Mouse (Mus musculus) limb, embryonic 13.5 days (tissue): ENCODE data around the gene Gtf2i. TPM values are rescaled to one million over a fixed set of nuclear protein-coding genes. Genes with fewer than 3 reads are reported as not detected.

Source experiments
- ATAC-seq: fragments of 200-750 bp; cut with Nextera tagmentation; 2 replicates; pipeline ENCODE4 v1.8.0; 2017; ENCODE audit warnings: low read depth, moderate number of reproducible peaks, moderate TSS enrichment; ENCODE audit not compliant: low FRiP score
- H3K27ac ChIP-seq: fragments of 300-500 bp; sonication (generic); 2 replicates; pipeline ENCODE4 v1.5.1; 2015; ENCODE audit warnings: inconsistent platforms, mild to moderate bottlenecking, moderate library complexity
- H3K27me3 ChIP-seq: fragments of 300-500 bp; sonication (generic); 2 replicates; pipeline ENCODE4 v1.6.1; 2015; ENCODE audit warnings: mild to moderate bottlenecking, inconsistent platforms
- H3K36me3 ChIP-seq: fragments of 300-500 bp; sonication (generic); 2 replicates; pipeline ENCODE4 v1.6.1; 2015; ENCODE audit warnings: inconsistent platforms, mild to moderate bottlenecking, moderate library complexity
- H3K4me1 ChIP-seq: fragments of 300-500 bp; sonication (generic); 2 replicates; pipeline ENCODE4 v1.6.1; 2015; ENCODE audit warnings: inconsistent platforms
- H3K4me2 ChIP-seq: fragments of 300-500 bp; sonication (generic); replicated peaks from 2 replicates; pipeline ENCODE4 v1.6.1; 2015; ENCODE audit warnings: inconsistent platforms, mild to moderate bottlenecking, moderate library complexity
- H3K4me3 ChIP-seq: fragments of 300-500 bp; sonication (generic); 2 replicates; pipeline ENCODE4 v1.5.1; 2015; ENCODE audit warnings: moderate library complexity, mild to moderate bottlenecking, inconsistent platforms
- H3K9ac ChIP-seq: fragments of 300-500 bp; sonication (generic); 2 replicates; pipeline ENCODE4 v1.6.1; 2015; ENCODE audit warnings: mild to moderate bottlenecking, inconsistent platforms
- H3K9me3 ChIP-seq: fragments of 300-500 bp; sonication (generic); 2 replicates; pipeline ENCODE4 v1.6.1; 2016; ENCODE audit warnings: inconsistent platforms
- whole genome bisulfite sequencing: fragments of 180-500 bp; shearing (Covaris S2); methylation state at CpG from one replicate; pipeline ENCODE4 v1.1.7; 2015; 5-methylcytosine and 5-hydroxymethylcytosine counted together
- polyA plus RNA-seq: library from polyadenylated mRNA; unstranded; fragments of >200 nt; fragmentation: Nextera tagmentation; extraction: Ambion mirVana; gene quantifications from 2 replicates; pipeline ENCODE4 v1.2.1, GENCODE M21; 2015

Gene Gtf2i
- polyA plus RNA-seq, 1 experiment from 2014 or later = 209 TPM

- 76% methylated on average over 8 of the region's 8 CpGs for WGBS
- Histone ChIP-seq H3K27ac (no peak overlapping the region), H3K36me3 (peaks cover 98% of the 10 kb centered on the region), H3K27me3 (no peaks in the 10 kb centered on the region), H3K4me2 (no peak overlapping the region), H3K4me1 (no peaks in the 10 kb centered on the region), H3K9ac (no peak overlapping the region), H3K9me3 (no peaks in the 10 kb centered on the region), H3K4me3 (no peak overlapping the region)
- ATAC-seq = no peak
These were observed 65.3 kb downstream of the Gtf2i start for GRCm38 (mm10) chr5:134249245-134249649.

GRCm38 (mm10) chr5:134248608-134249244 lies 65.8 kb downstream of the Gtf2i start:
- Histone ChIP-seq H3K9ac (no peak overlapping the region), H3K36me3 (peaks cover 98% of the 10 kb centered on the region), H3K27me3 (no peaks in the 10 kb centered on the region), H3K4me1 (no peaks in the 10 kb centered on the region), H3K4me3 (no peak overlapping the region), H3K9me3 (no peaks in the 10 kb centered on the region), H3K4me2 (no peak overlapping the region), H3K27ac (no peak overlapping the region)
- ATAC-seq = no peak
- 89% methylated on average over 14 of the region's 14 CpGs for WGBS

- no peak for ATAC-seq
- Histone ChIP-seq H3K4me1 (no peaks in the 10 kb centered on the region), H3K36me3 (peaks cover 98% of the 10 kb centered on the region), H3K27ac (no peak overlapping the region), H3K9me3 (no peaks in the 10 kb centered on the region), H3K4me3 (no peak overlapping the region), H3K4me2 (no peak overlapping the region), H3K9ac (no peak overlapping the region), H3K27me3 (no peaks in the 10 kb centered on the region)
- WGBS = 90% methylated on average over 5 of the region's 5 CpGs
These were observed 68.4 kb downstream of the Gtf2i start for GRCm38 (mm10) chr5:134246146-134246545.

- WGBS = 95% methylated on average over 5 of the region's 5 CpGs
- H3K27me3 ChIP-seq = no peaks in the 10 kb centered on the region
- H3K27ac ChIP-seq = no peak overlapping the region
- no peaks in the 10 kb centered on the region for H3K4me1 ChIP-seq
- H3K4me2 ChIP-seq = no peak overlapping the region
- H3K9ac ChIP-seq = no peak overlapping the region
- H3K9me3 ChIP-seq = no peaks in the 10 kb centered on the region
- peaks cover 100% of the 10 kb centered on the region for H3K36me3 ChIP-seq
- ATAC-seq = no peak
- H3K4me3 ChIP-seq = no peak overlapping the region
These were observed 69.7 kb downstream of the Gtf2i start for GRCm38 (mm10) chr5:134244890-134245289.

GRCm38 (mm10) chr5:134243661-134244436 lies 70.7 kb downstream of the Gtf2i start:
- no peak overlapping the region for H3K4me2 ChIP-seq
- H3K9me3 ChIP-seq = no peaks in the 10 kb centered on the region
- no peaks in the 10 kb centered on the region for H3K27me3 ChIP-seq
- no peak overlapping the region for H3K9ac ChIP-seq
- no peak overlapping the region for H3K4me3 ChIP-seq
- H3K4me1 ChIP-seq = no peaks in the 10 kb centered on the region
- H3K27ac ChIP-seq = no peak overlapping the region
- ATAC-seq = no peak
- WGBS = 94% methylated on average over 26 of the region's 26 CpGs
- peaks cover 100% of the 10 kb centered on the region for H3K36me3 ChIP-seq

- Histone ChIP-seq H3K4me1 (no peaks in the 10 kb centered on the region), H3K9me3 (no peaks in the 10 kb centered on the region), H3K27me3 (no peaks in the 10 kb centered on the region), H3K4me2 (no peak overlapping the region), H3K36me3 (peaks cover 100% of the 10 kb centered on the region), H3K27ac (no peak overlapping the region), H3K9ac (no peak overlapping the region), H3K4me3 (no peak overlapping the region)
- no peak for ATAC-seq
- 85% methylated on average over 5 of the region's 5 CpGs for WGBS
These were observed 72.7 kb downstream of the Gtf2i start for GRCm38 (mm10) chr5:134241831-134242230.

GRCm38 (mm10) chr5:134237936-134238760 lies 76.4 kb downstream of the Gtf2i start:
- peaks cover 77% of the 10 kb centered on the region for H3K36me3 ChIP-seq
- no peaks in the 10 kb centered on the region for H3K9me3 ChIP-seq
- no peak overlapping the region for H3K9ac ChIP-seq
- H3K4me1 ChIP-seq = peaks cover 35% of the 10 kb centered on the region
- H3K27me3 ChIP-seq = no peaks in the 10 kb centered on the region
- no peak overlapping the region for H3K27ac ChIP-seq
- H3K4me2 ChIP-seq = no peak overlapping the region
- no peak overlapping the region for H3K4me3 ChIP-seq
- ATAC-seq = no peak
- 91% methylated on average over 28 of the region's 28 CpGs for WGBS

- no peak overlapping the region for H3K4me2 ChIP-seq
- no peak overlapping the region for H3K4me3 ChIP-seq
- H3K4me1 ChIP-seq = peaks cover 42% of the 10 kb centered on the region
- H3K9ac ChIP-seq = no peak overlapping the region
- H3K9me3 ChIP-seq = no peaks in the 10 kb centered on the region
- H3K27me3 ChIP-seq = no peaks in the 10 kb centered on the region
- no peak for ATAC-seq
- H3K36me3 ChIP-seq = peaks cover 70% of the 10 kb centered on the region
- 94% methylated on average over 11 of the region's 11 CpGs for WGBS
- no peak overlapping the region for H3K27ac ChIP-seq
These were observed 77.1 kb downstream of the Gtf2i start for GRCm38 (mm10) chr5:134237508-134237907.

GRCm38 (mm10) chr5:134236796-134237195 lies 77.8 kb downstream of the Gtf2i start:
- H3K27ac ChIP-seq = no peak overlapping the region
- WGBS = 81% methylated on average over 6 of the region's 6 CpGs
- ATAC-seq = no peak
- H3K36me3 ChIP-seq = peaks cover 63% of the 10 kb centered on the region
- no peak overlapping the region for H3K9ac ChIP-seq
- no peaks in the 10 kb centered on the region for H3K9me3 ChIP-seq
- H3K4me1 ChIP-seq = peaks cover 47% of the 10 kb centered on the region
- no peaks in the 10 kb centered on the region for H3K27me3 ChIP-seq
- H3K4me2 ChIP-seq = no peak overlapping the region
- H3K4me3 ChIP-seq = no peak overlapping the region

- no peaks in the 10 kb centered on the region for H3K27me3 ChIP-seq
- no peak overlapping the region for H3K4me2 ChIP-seq
- no peaks in the 10 kb centered on the region for H3K9me3 ChIP-seq
- H3K9ac ChIP-seq = no peak overlapping the region
- 87% methylated on average over 3 of the region's 3 CpGs for WGBS
- peaks cover 58% of the 10 kb centered on the region for H3K36me3 ChIP-seq
- peak overlapping the region; percentile 6; the same call in 1 of the 2 replicates for H3K27ac ChIP-seq
- H3K4me3 ChIP-seq = no peak overlapping the region
- ATAC-seq = no peak
- peaks cover 47% of the 10 kb centered on the region for H3K4me1 ChIP-seq
These were observed 78.3 kb downstream of the Gtf2i start for GRCm38 (mm10) chr5:134236241-134236640.

GRCm38 (mm10) chr5:134235111-134235510 lies 79.4 kb downstream of the Gtf2i start:
- Histone ChIP-seq H3K4me1 (peaks cover 47% of the 10 kb centered on the region), H3K27ac (peak overlapping the region; percentile 82), H3K4me2 (no peak overlapping the region), H3K9me3 (no peaks in the 10 kb centered on the region), H3K9ac (peak overlapping the region; percentile 35; the same call in 1 of the 2 replicates), H3K4me3 (no peak overlapping the region), H3K27me3 (no peaks in the 10 kb centered on the region), H3K36me3 (peaks cover 46% of the 10 kb centered on the region)
- WGBS = 14% methylated on average over 6 of the region's 6 CpGs
- ATAC-seq = peak; percentile 20; the same call in 1 of the 2 replicates

- H3K4me1 ChIP-seq = peaks cover 47% of the 10 kb centered on the region
- no peak overlapping the region for H3K9ac ChIP-seq
- 57% methylated on average over 2 of the region's 2 CpGs for WGBS
- no peaks in the 10 kb centered on the region for H3K27me3 ChIP-seq
- H3K9me3 ChIP-seq = no peaks in the 10 kb centered on the region
- no peak overlapping the region for H3K4me3 ChIP-seq
- H3K36me3 ChIP-seq = peaks cover 37% of the 10 kb centered on the region
- H3K4me2 ChIP-seq = no peak overlapping the region
- H3K27ac ChIP-seq = peak overlapping the region; percentile 6; the same call in 1 of the 2 replicates
- no peak for ATAC-seq
These were observed 80.4 kb downstream of the Gtf2i start for GRCm38 (mm10) chr5:134234205-134234604.
